Mouse (Mus musculus): ENCODE measurements around the gene Abcb6. TPM values are rescaled to one million over a fixed set of nuclear protein-coding genes. Genes with fewer than 3 reads are reported as not detected.

The Abcb6 gene
- total RNA-seq, 2 experiments from 2014 or later: 26.9 to 31.4 TPM

DNA sequence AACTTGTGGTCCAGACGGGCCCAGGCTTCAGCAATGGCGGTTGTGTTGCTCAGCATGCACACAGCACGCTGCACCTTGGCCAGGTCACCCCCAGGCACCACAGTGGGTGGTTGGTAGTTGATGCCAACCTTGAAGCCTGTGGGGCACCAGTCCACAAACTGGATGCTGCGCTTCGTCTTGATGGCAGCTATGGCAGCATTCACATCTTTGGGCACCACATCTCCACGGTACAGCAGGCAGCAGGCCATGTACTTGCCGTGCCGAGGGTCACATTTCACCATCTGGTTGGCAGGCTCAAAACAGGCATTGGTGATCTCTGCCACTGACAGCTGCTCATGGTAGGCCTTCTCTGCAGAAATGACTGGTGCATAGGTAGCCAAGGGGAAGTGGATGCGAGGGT is 35.6 kb upstream of the Abcb6 start:
- TF ChIP-seq CTCF (conservative IDR thresholded peaks at IDR 0.05): no peak
- no peak for DNase-seq (ENCODE audit: low spot score in 2 of 2)
- peak overlapping the region; percentile 63 for H3K27ac ChIP-seq
- peak overlapping the region; percentile 24; the same call in 1 of the 2 replicates for H3K4me3 ChIP-seq

- Histone ChIP-seq H3K4me3 (peak overlapping the region; percentile 24; the same call in 1 of the 2 replicates), H3K27ac (peak overlapping the region; percentile 63)
- TF ChIP-seq CTCF (conservative IDR thresholded peaks at IDR 0.05): no peak
- DNase-seq (ENCODE audit: low spot score in 2 of 2): peak; percentile 70 to 80
These were observed 34.7 kb upstream of the Abcb6 start for GRCm38 (mm10) chr1:75214886-75215285.

DNA sequence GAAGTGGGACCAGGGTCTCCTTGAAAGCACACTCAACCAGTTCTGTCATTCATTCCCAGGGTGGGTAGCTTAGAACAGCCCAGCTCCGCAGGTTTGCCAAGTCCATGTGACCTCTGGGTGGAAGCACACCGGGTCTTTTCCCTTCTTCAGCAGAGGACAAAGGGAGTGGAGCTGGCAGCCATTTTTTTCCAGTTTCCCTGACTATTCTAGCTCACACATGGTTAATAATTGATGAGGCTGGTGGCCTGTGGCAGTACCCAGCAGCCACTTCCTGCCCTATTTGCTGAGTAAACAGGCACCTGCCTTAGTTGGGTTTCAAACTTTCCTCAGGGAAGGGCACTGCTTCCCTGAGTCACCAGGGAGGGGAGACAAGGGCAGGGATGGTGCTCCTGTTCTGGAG is 34.2 kb upstream of the Abcb6 start:
- H3K27ac ChIP-seq: peak overlapping the region; percentile 63
- DNase-seq (ENCODE audit: low spot score in 2 of 2): no peak
- no peak for TF ChIP-seq CTCF (conservative IDR thresholded peaks at IDR 0.05)
- no peak overlapping the region; the same call in 1 of the 2 replicates for H3K4me3 ChIP-seq

GRCm38 (mm10) chr1:75213096-75213495 is 32.9 kb upstream of the Abcb6 start:
- TF ChIP-seq CTCF (conservative IDR thresholded peaks at IDR 0.05): no peak
- Histone ChIP-seq H3K4me3 (no peak overlapping the region), H3K27ac (no peak overlapping the region)
- DNase-seq (ENCODE audit: low spot score in 2 of 2): no peak

GRCm38 (mm10) chr1:75212542-75212941 is 32.4 kb upstream of the Abcb6 start:
- TF ChIP-seq CTCF (conservative IDR thresholded peaks at IDR 0.05): no peak
- no peak for DNase-seq (ENCODE audit: low spot score in 2 of 2)
- H3K4me3 ChIP-seq: no peak overlapping the region
- no peak overlapping the region for H3K27ac ChIP-seq

DNA sequence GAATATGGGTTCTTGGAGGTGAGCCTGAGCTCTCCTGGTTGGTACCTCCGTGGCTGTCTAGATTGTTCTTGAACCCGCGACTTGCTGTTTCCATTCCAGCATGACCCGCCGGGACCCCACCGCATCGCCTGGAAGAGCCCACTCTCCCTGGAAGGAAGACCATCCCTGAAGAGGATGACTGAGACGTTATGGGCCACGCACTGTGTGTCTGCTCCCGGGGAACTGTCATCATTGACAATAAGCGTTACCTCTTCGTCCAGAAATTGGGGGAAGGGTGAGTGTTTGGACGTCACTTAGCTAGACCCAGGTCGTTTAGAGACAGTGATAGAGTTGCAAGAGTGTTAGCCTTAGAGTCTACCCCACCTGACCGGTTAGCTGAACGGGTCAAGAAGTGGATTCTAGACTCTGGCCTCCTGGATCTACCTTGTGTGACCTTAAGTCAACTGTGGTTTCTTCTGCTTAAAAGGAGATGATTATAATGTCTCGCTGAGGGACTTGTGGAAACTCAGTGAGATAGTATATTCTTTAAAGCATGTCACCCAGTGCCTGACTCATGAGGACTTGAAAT is 31.0 kb upstream of the Abcb6 start:
- Histone ChIP-seq H3K4me3 (peak overlapping the region; percentile 100), H3K27ac (peak overlapping the region; percentile 96)
- TF ChIP-seq CTCF (conservative IDR thresholded peaks at IDR 0.05): no peak
- no peak for DNase-seq (ENCODE audit: low spot score in 2 of 2)

- Histone ChIP-seq H3K27ac (peak within 1 kb of the TSS; percentile 96), H3K4me3 (peak within 1 kb of the TSS; percentile 100)
- no peak for TF ChIP-seq CTCF (conservative IDR thresholded peaks at IDR 0.05)
- peak; percentile 94 to 98 for DNase-seq (ENCODE audit: low spot score in 2 of 2)
These were observed 30.2 kb upstream of the Abcb6 start, which contains the start of the genes Glb1l and Stk16 for GRCm38 (mm10) chr1:75210136-75211087. Gene Glb1l (minus strand): TSS chr1:75210813. Gene Stk16 (plus strand): TSS chr1:75210838.

GRCm38 (mm10) chr1:75208967-75209678 is 28.9 kb upstream of the Abcb6 start:
- TF ChIP-seq CTCF (conservative IDR thresholded peaks at IDR 0.05): 0 out of 2 replicates have a peak, but pooled peaks have one; percentile 6
- DNase-seq (ENCODE audit: low spot score in 2 of 2): no peak
- Histone ChIP-seq H3K4me3 (peak overlapping the region; percentile 36), H3K27ac (peak overlapping the region; percentile 19; the same call in 1 of the 2 replicates)

- no peak for TF ChIP-seq CTCF (conservative IDR thresholded peaks at IDR 0.05)
- no peak overlapping the region for H3K27ac ChIP-seq
- DNase-seq (ENCODE audit: low spot score in 2 of 2): no peak
- no peak overlapping the region for H3K4me3 ChIP-seq
These were observed 21.0 kb upstream of the Abcb6 start for GRCm38 (mm10) chr1:75201236-75201635.

DNA sequence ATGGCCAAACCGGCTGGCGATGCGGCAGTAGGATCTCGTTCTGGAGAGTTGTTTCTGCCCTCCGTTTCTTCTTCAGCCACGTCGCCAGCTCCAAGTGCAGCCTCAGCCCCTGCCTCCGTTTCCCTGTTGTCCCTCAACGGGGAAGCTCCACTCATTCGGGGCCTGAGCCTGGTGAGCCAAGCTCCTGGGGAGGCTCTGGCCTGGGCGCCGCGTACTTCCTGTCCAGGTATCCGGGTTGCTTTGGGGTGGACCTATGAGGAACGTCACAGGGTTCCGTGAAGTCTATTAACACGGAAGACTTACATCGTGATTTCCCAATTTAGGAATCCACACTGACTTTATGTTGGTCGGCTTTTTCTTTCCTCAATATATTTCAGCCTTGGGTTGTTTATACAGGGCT is 12.3 kb upstream of the Abcb6 start:
- H3K4me3 ChIP-seq: peak overlapping the region; percentile 70
- no peak for TF ChIP-seq CTCF (conservative IDR thresholded peaks at IDR 0.05)
- no peak for DNase-seq (ENCODE audit: low spot score in 2 of 2)
- peak overlapping the region; percentile 99 for H3K27ac ChIP-seq

DNA sequence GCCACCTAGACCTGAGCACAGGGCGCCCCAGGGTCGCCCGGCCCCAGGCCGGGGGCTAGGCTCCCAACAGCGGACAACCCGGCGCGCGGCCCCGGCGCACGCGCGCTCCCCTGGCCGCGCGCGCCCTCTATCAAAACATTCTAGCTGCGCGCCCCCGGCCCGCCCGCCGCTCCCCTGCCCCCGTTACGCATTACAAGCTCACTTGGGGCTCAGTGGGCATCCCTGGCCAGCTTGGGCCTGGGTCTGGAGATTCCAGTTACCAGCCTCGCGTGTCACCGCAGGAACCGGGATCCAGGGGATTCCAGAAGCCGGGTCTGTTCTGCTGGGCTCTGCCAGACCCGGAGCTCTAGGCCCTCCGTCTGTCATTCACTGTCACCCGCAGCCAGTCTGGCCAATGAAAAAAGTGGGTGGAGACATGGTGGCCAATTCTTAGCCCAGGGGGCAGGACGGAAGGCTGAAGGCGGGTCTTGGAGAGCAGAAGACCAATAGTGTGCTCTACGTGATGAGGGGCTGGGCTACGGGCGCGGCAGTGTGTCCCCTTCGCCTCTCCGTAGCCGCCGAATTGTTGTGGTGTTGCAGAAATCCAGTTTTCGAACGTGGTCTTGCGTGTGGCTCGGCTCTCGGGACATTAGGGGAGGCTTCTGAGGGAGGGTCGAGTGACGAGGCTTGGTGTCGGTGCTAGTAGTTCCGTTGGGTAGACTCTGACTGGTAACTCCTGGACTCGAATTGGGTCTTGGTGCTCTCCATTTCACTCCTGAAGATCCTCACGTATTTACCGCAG is 11.6 kb upstream of the Abcb6 start, which contains the start of the genes Ankzf1 and Atg9a:
Ankzf1 (plus strand) TSS at position 530 of the 781 bp plus-strand sequence.
Atg9a (minus strand) TSS at position 575 of the 781 bp plus-strand sequence.
- TF ChIP-seq CTCF (conservative IDR thresholded peaks at IDR 0.05): peak; percentile 16; the same call in 1 of the 2 replicates
- H3K4me3 ChIP-seq: peak within 1 kb of the TSS; percentile 70
- peak; percentile 94 to 99 for DNase-seq (ENCODE audit: low spot score in 2 of 2)
- H3K27ac ChIP-seq: peak within 1 kb of the TSS; percentile 99

GRCm38 (mm10) chr1:75191258-75191621 is 11.0 kb upstream of the Abcb6 start:
- H3K27ac ChIP-seq: peak overlapping the region; percentile 99
- peak overlapping the region; percentile 70 for H3K4me3 ChIP-seq
- DNase-seq (ENCODE audit: low spot score in 2 of 2): no peak
- TF ChIP-seq CTCF (conservative IDR thresholded peaks at IDR 0.05): no peak

All from layer of hippocampus, adult 2 months (tissue).